Comparison of ENCODE assay signal across 23 mouse cellular contexts in the genomic region with DNA sequence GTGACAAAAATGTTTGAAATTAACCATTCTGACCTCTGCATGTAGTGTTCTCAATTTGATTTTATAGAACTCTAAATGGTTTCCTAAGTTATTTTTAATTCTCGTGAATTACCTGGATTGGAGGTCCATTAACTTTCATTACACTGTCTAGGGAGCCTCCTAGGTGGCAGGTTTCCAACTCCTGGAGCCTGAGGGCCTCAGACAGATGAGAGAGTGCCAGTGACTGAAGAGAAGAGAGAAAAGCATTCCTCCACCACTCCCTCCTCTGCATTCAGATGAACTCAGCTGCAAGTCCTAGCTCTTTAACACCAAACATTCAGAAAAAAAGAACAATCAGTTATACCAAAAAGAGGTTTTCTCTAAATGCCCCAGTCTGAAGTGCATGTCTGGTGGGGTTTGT.
A peak's percentile ranks its signal among the peaks of the same experiment; 100 is the strongest.
DNase-seq lines count a peak whose midpoint lies in the region; ATAC-seq lines count a peak whose summit lies in the region.
"Had no signal": no experiment of that assay in that cellular context is flagged by ENCODE, and none has a peak within 500 bp of the region (broad histone marks: within the 10 kb centered on the region; RNA-seq: fewer than 3 reads in every experiment).

No protein-coding gene starts in this region.

- no peak overlapping the region for H3K9ac ChIP-seq in hindbrain, embryonic 16.5 days (ENCODE audit: low read depth, low read length)
- no peak overlapping the region for H3K9ac ChIP-seq in hindbrain, embryonic 11.5 days (ENCODE audit: low read depth, low read length)
- H3K9ac ChIP-seq: embryonic facial prominence, embryonic 13.5 days; forebrain, postnatal 0 days; heart, embryonic 13.5 days; limb, embryonic 13.5 days; liver, embryonic 13.5 days; lung, embryonic 15.5 days; midbrain, embryonic 12.5 days had no signal

- H3K9me3 ChIP-seq in hindbrain, embryonic 16.5 days (ENCODE audit: control insufficient read depth, low read length) = no peaks in the 10 kb centered on the region
- no peaks in the 10 kb centered on the region for H3K9me3 ChIP-seq in hindbrain, embryonic 11.5 days (ENCODE audit: control insufficient read depth, low read length)
- H3K9me3 ChIP-seq: embryonic facial prominence, embryonic 13.5 days; heart, embryonic 13.5 days; limb, embryonic 13.5 days; liver, embryonic 13.5 days; lung, embryonic 15.5 days; midbrain, embryonic 12.5 days had no signal

- H3K4me2 ChIP-seq in hindbrain, embryonic 16.5 days (ENCODE audit: low read length) = no peak overlapping the region
- no peak overlapping the region for H3K4me2 ChIP-seq in hindbrain, embryonic 11.5 days (replicated peaks; ENCODE audit: low read depth, low read length)
- H3K4me2 ChIP-seq: embryonic facial prominence, embryonic 13.5 days; heart, embryonic 13.5 days; limb, embryonic 13.5 days; liver, embryonic 13.5 days; lung, embryonic 15.5 days; midbrain, embryonic 12.5 days had no signal

- WGBS in hindbrain, embryonic 16.5 days = 47% methylated on average over 1 of the region's 1 CpGs
- WGBS in hindbrain, embryonic 11.5 days = 60% methylated on average over 1 of the region's 1 CpGs

- H3K36me3 ChIP-seq in hindbrain, embryonic 16.5 days (ENCODE audit: control insufficient read depth, insufficient read depth, low read length) = no peaks in the 10 kb centered on the region
- H3K36me3 ChIP-seq in hindbrain, embryonic 11.5 days (ENCODE audit: control insufficient read depth, insufficient read depth, low read length) = no peaks in the 10 kb centered on the region
- H3K36me3 ChIP-seq: embryonic facial prominence, embryonic 13.5 days; heart, embryonic 13.5 days; limb, embryonic 13.5 days; liver, embryonic 13.5 days; lung, embryonic 15.5 days; midbrain, embryonic 12.5 days had no signal

- no peaks in the 10 kb centered on the region for H3K27me3 ChIP-seq in hindbrain, embryonic 16.5 days (replicated peaks; ENCODE audit: control insufficient read depth, insufficient read depth, low read length)
- H3K27me3 ChIP-seq in hindbrain, embryonic 11.5 days (ENCODE audit: control insufficient read depth, insufficient read depth, low read length) = no peaks in the 10 kb centered on the region
- H3K27me3 ChIP-seq: CH12.LX; embryonic facial prominence, embryonic 13.5 days; heart, embryonic 13.5 days; limb, embryonic 13.5 days; liver, embryonic 13.5 days; lung, embryonic 15.5 days; midbrain, embryonic 12.5 days had no signal

- 0 out of 2 replicates have a peak, but pooled peaks cover 4% of the 10 kb centered on the region for H3K4me1 ChIP-seq in hindbrain, embryonic 16.5 days (ENCODE audit: control insufficient read depth, insufficient read depth, low read depth, low read length)
- H3K4me1 ChIP-seq in hindbrain, embryonic 11.5 days (replicated peaks; ENCODE audit: control insufficient read depth, insufficient read depth, low read length) = no peaks in the 10 kb centered on the region
- H3K4me1 ChIP-seq: embryonic facial prominence, embryonic 13.5 days; heart, embryonic 13.5 days; limb, embryonic 13.5 days; liver, embryonic 13.5 days; lung, embryonic 15.5 days; midbrain, embryonic 12.5 days had no signal

- no peak overlapping the region for H3K4me3 ChIP-seq in hindbrain, embryonic 16.5 days (ENCODE audit: low read length)
- H3K4me3 ChIP-seq in hindbrain, embryonic 11.5 days (ENCODE audit: low read depth, low read length) = no peak overlapping the region
- H3K4me3 ChIP-seq: embryonic facial prominence, embryonic 13.5 days; gastrocnemius, adult 2 months; heart, embryonic 13.5 days; limb, embryonic 13.5 days; liver, embryonic 13.5 days; lung, embryonic 15.5 days; midbrain, embryonic 12.5 days had no signal

- no peak for DNase-seq in hindbrain, embryonic 11.5 days (ENCODE audit: low spot score)
- peak; percentile 24 for DNase-seq in Muller cell, postnatal 12 days (ENCODE audit: inconsistent ontology term)
- DNase-seq in cerebellum, adult 11-12 months = peak; percentile 50
- peak; percentile 55 to 72 for DNase-seq in cerebellum, postnatal 14 days
- DNase-seq in lung, postnatal 25 days (ENCODE audit: low spot score) = no peak
- no peak for DNase-seq in spleen, postnatal 14 days (ENCODE audit: low spot score in 2 of 2)
- no peak for DNase-seq in left cerebral cortex, adult 8-10 months (ENCODE audit: low spot score in 2 of 2)
- DNase-seq: adrenal gland, postnatal 25 days; forebrain, postnatal 0 days; gastrocnemius, adult 2 months; heart, adult 11 months; kidney, adult 8-10 months; kidney, postnatal 14 days; liver, embryonic 13.5 days; thymus, postnatal 25 days had no signal

- ATAC-seq in hindbrain, embryonic 16.5 days = peak; percentile 77; the same call in 1 of the 2 replicates
- no peak for ATAC-seq in hindbrain, embryonic 11.5 days (ENCODE audit: low FRiP score)
- ATAC-seq: forebrain, postnatal 0 days had no signal

- H3K27ac ChIP-seq in hindbrain, embryonic 16.5 days (ENCODE audit: low read depth, low read length) = no peak overlapping the region
- H3K27ac ChIP-seq in hindbrain, embryonic 11.5 days (ENCODE audit: low read depth, low read length) = no peak overlapping the region
- H3K27ac ChIP-seq: embryonic facial prominence, embryonic 13.5 days; gastrocnemius, adult 2 months; heart, embryonic 13.5 days; limb, embryonic 13.5 days; liver, embryonic 13.5 days; lung, embryonic 15.5 days; macrophage; midbrain, embryonic 12.5 days had no signal

Comparison
In these comparisons a context has a peak if more than half of its experiments do, and no peak if none do; other contexts are left out.
1. DNase-seq: peak in Muller cell, postnatal 12 days (single experiment), cerebellum, adult 11-12 months (single experiment) and cerebellum, postnatal 14 days (2 of 2); none in hindbrain, embryonic 11.5 days (single experiment), lung, postnatal 25 days (single experiment), spleen, postnatal 14 days (0 of 2) and left cerebral cortex, adult 8-10 months (0 of 2).